Mouse (Mus musculus) stomach, postnatal 0 days (tissue): ENCODE measurements at regions not wholly inside any gene's neighbourhood (a gene's known extent, or its start where the extent isn't known, plus 50 kb on each side); places are given as distances from the start of the nearest gene placed in this dataset.

ENCODE experiments used
- ATAC-seq: fragments of 200-750 bp; cut with Nextera tagmentation; 2 replicates; pipeline ENCODE4 v1.8.0; 2017; ENCODE audit not compliant: low FRiP score, low TSS enrichment
- DNase-seq: peaks from one replicate; pipeline ENCODE4 v3.0.0-alpha.2; 2016; ENCODE audit warnings: low spot score
- H3K27ac ChIP-seq: fragments of 300-500 bp; sonication (generic); replicated peaks from 2 replicates; pipeline ENCODE4 v1.5.1; 2014; ENCODE audit warnings: mild to moderate bottlenecking, control low read depth
- H3K27me3 ChIP-seq: fragments of 300-500 bp; sonication (generic); 2 replicates; pipeline ENCODE4 v1.6.1; 2014; ENCODE audit warnings: low read length; ENCODE audit not compliant: control insufficient read depth, insufficient read depth
- H3K36me3 ChIP-seq: fragments of 300-500 bp; sonication (generic); 2 replicates; pipeline ENCODE4 v1.6.1; 2014; ENCODE audit warnings: low read length, mixed read lengths; ENCODE audit not compliant: control insufficient read depth, insufficient read depth
- H3K4me1 ChIP-seq: fragments of 300-500 bp; sonication (generic); replicated peaks from 2 replicates; pipeline ENCODE4 v1.6.1; 2014; ENCODE audit warnings: antibody characterized with exemption; ENCODE audit not compliant: control insufficient read depth, insufficient read depth
- H3K4me2 ChIP-seq: fragments of 300-500 bp; sonication (generic); replicated peaks from 2 replicates; pipeline ENCODE4 v1.6.1; 2014; ENCODE audit warnings: low read depth, mild to moderate bottlenecking, control low read depth, moderate library complexity
- H3K4me3 ChIP-seq: fragments of 300-500 bp; sonication (generic); 2 replicates; pipeline ENCODE4 v1.5.1; 2014; ENCODE audit warnings: low read depth, low read length, control low read depth
- H3K9ac ChIP-seq: fragments of 300-500 bp; sonication (generic); 2 replicates; pipeline ENCODE4 v1.6.1; 2014; ENCODE audit warnings: mild to moderate bottlenecking, low read length, control low read depth, mixed read lengths
- H3K9me3 ChIP-seq: fragments of 300-500 bp; sonication (generic); 2 replicates; pipeline ENCODE4 v1.6.1; 2016; ENCODE audit warnings: low read length; ENCODE audit not compliant: control insufficient read depth
- CTCF ChIP-seq: IDR thresholded peaks from 2 replicates; pipeline ENCODE4 v1.5.1; 2016; ENCODE audit warnings: antibody characterized with exemption, low read depth, mild to moderate bottlenecking, moderate library complexity
- EP300 ChIP-seq: optimal IDR thresholded peaks from 2 replicates; pipeline ENCODE3; 2016; ENCODE audit warnings: antibody characterized with exemption
- WGBS: fragments of 180-500 bp; shearing (Covaris S2); extraction: QIAGEN DNeasy Blood & Tissue Kit; methylation state at CpG from one replicate; pipeline ENCODE4 v1.1.7; 2014; 5-methylcytosine and 5-hydroxymethylcytosine counted together

GRCm38 (mm10) chr10:93370331-93370730, 59.4 kb upstream of the Elk3 start:
- Histone ChIP-seq H3K27ac (no peak overlapping the region), H3K4me1 (no peaks in the 10 kb centered on the region), H3K9me3 (no peaks in the 10 kb centered on the region), H3K36me3 (no peaks in the 10 kb centered on the region), H3K4me2 (no peak overlapping the region), H3K4me3 (no peak overlapping the region), H3K9ac (no peak overlapping the region), H3K27me3 (no peaks in the 10 kb centered on the region)
- 52% methylated on average over 6 of the region's 6 CpGs for WGBS
- ATAC-seq (no peak), DNase-seq (no peak)
- TF ChIP-seq CTCF = no peak
- TF ChIP-seq EP300 = no peak

- DNase-seq (no peak), ATAC-seq (no peak)
- H3K27ac ChIP-seq = no peak overlapping the region
- H3K4me2 ChIP-seq = no peak overlapping the region
- 74% methylated on average over 7 of the region's 7 CpGs for WGBS
- H3K9me3 ChIP-seq = no peaks in the 10 kb centered on the region
- no peak overlapping the region for H3K9ac ChIP-seq
- no peak overlapping the region for H3K4me3 ChIP-seq
- no peaks in the 10 kb centered on the region for H3K36me3 ChIP-seq
- no peak for TF ChIP-seq CTCF
- TF ChIP-seq EP300 = no peak
- no peaks in the 10 kb centered on the region for H3K27me3 ChIP-seq
- H3K4me1 ChIP-seq = no peaks in the 10 kb centered on the region
Measured at GRCm38 (mm10) chr10:93372281-93372680, 61.3 kb upstream of the Elk3 start.

- no peak overlapping the region for H3K27ac ChIP-seq
- no peak overlapping the region for H3K4me3 ChIP-seq
- H3K4me2 ChIP-seq = no peak overlapping the region
- H3K4me1 ChIP-seq = no peaks in the 10 kb centered on the region
- ATAC-seq (no peak), DNase-seq (no peak)
- 86% methylated on average over 5 of the region's 5 CpGs for WGBS
- H3K36me3 ChIP-seq = no peaks in the 10 kb centered on the region
- no peaks in the 10 kb centered on the region for H3K9me3 ChIP-seq
- no peak for TF ChIP-seq EP300
- TF ChIP-seq CTCF = no peak
- H3K27me3 ChIP-seq = no peaks in the 10 kb centered on the region
- H3K9ac ChIP-seq = no peak overlapping the region
Measured at GRCm38 (mm10) chr10:93373265-93373664, 62.3 kb upstream of the Elk3 start.

- no peak overlapping the region for H3K27ac ChIP-seq
- H3K4me1 ChIP-seq = no peaks in the 10 kb centered on the region
- DNase-seq = no peak
- ATAC-seq = no peak
- H3K27me3 ChIP-seq = no peaks in the 10 kb centered on the region
- no peak overlapping the region for H3K9ac ChIP-seq
- 78% methylated on average over 6 of the region's 6 CpGs for WGBS
- TF ChIP-seq EP300 (no peak), CTCF (no peak)
- H3K9me3 ChIP-seq = no peaks in the 10 kb centered on the region
- H3K36me3 ChIP-seq = no peaks in the 10 kb centered on the region
- H3K4me2 ChIP-seq = no peak overlapping the region
- H3K4me3 ChIP-seq = no peak overlapping the region
Measured at GRCm38 (mm10) chr10:93373954-93374689, 63.2 kb upstream of the Elk3 start.

GRCm38 (mm10) chr10:93374690-93374994, 63.7 kb upstream of the Elk3 start:
- Histone ChIP-seq H3K4me1 (no peaks in the 10 kb centered on the region), H3K9me3 (no peaks in the 10 kb centered on the region), H3K27me3 (no peaks in the 10 kb centered on the region), H3K36me3 (no peaks in the 10 kb centered on the region), H3K9ac (no peak overlapping the region), H3K4me2 (no peak overlapping the region), H3K4me3 (no peak overlapping the region), H3K27ac (no peak overlapping the region; the same call in 1 of the 2 replicates)
- TF ChIP-seq EP300 (no peak), CTCF (no peak)
- 94% methylated on average over 2 of the region's 2 CpGs for WGBS
- DNase-seq = no peak
- no peak for ATAC-seq

GRCm38 (mm10) chr10:93375007-93375711, 64.2 kb upstream of the Elk3 start:
- 48% methylated on average over 13 of the region's 13 CpGs for WGBS
- Histone ChIP-seq H3K27me3 (no peaks in the 10 kb centered on the region), H3K4me3 (no peak overlapping the region), H3K4me2 (no peak overlapping the region), H3K9ac (no peak overlapping the region), H3K27ac (peak overlapping the region; percentile 9; the same call in 1 of the 2 replicates), H3K36me3 (no peaks in the 10 kb centered on the region), H3K9me3 (no peaks in the 10 kb centered on the region), H3K4me1 (no peaks in the 10 kb centered on the region)
- TF ChIP-seq EP300 (no peak), CTCF (no peak)
- ATAC-seq (peak; percentile 56), DNase-seq (peak; percentile 22)
